Mouse (Mus musculus): Measurements from ENCODE around the gene 6430548M08Rik.

- no peak for TF ChIP-seq CTCF (IDR thresholded peaks at IDR 0.05; ENCODE audit: low read depth, low read length)
- no peak for TF ChIP-seq POLR2A (IDR thresholded peaks at IDR 0.05; ENCODE audit: extremely low read depth, insufficient read depth, low read length)
These were observed 99.3 kb downstream of the 6430548M08Rik start for GRCm38 (mm10) chr8:120213229-120213628.
